Mouse (Mus musculus) liver, embryonic 12.5 days (tissue): ENCODE results near the gene Serpina16. TPM values are rescaled to one million over a fixed set of nuclear protein-coding genes. Genes with fewer than 3 reads are reported as not detected.

Experiments
- ATAC-seq: fragments of 200-750 bp; cut with Nextera tagmentation; 2 replicates; pipeline ENCODE4 v1.8.0; 2017; ENCODE audit warnings: moderate number of reproducible peaks, mild to moderate bottlenecking, moderate library complexity
- H3K27ac ChIP-seq: fragments of 300-500 bp; sonication (generic); 2 replicates; pipeline ENCODE4 v1.5.1; 2016; ENCODE audit warnings: mild to moderate bottlenecking
- H3K27me3 ChIP-seq: fragments of 300-500 bp; sonication (generic); replicated peaks from 2 replicates; pipeline ENCODE4 v1.6.1; 2016; ENCODE audit warnings: mild to moderate bottlenecking, moderate library complexity
- H3K36me3 ChIP-seq: fragments of 300-500 bp; sonication (generic); 2 replicates; pipeline ENCODE4 v1.6.1; 2016; ENCODE audit warnings: mild to moderate bottlenecking, moderate library complexity
- H3K4me1 ChIP-seq: fragments of 300-500 bp; sonication (generic); 2 replicates; pipeline ENCODE4 v1.6.1; 2016
- H3K4me2 ChIP-seq: fragments of 300-500 bp; sonication (generic); 2 replicates; pipeline ENCODE4 v1.6.1; 2016; ENCODE audit warnings: mild to moderate bottlenecking, moderate library complexity
- H3K4me3 ChIP-seq: fragments of 300-500 bp; sonication (generic); 2 replicates; pipeline ENCODE4 v1.5.1; 2016; ENCODE audit warnings: mild to moderate bottlenecking, moderate library complexity
- H3K9ac ChIP-seq: fragments of 300-500 bp; sonication (generic); 2 replicates; pipeline ENCODE4 v1.6.1; 2016; ENCODE audit warnings: mild to moderate bottlenecking, moderate library complexity
- H3K9me3 ChIP-seq: fragments of 300-500 bp; sonication (generic); replicated peaks from 2 replicates; pipeline ENCODE4 v1.6.1; 2016; ENCODE audit warnings: mild to moderate bottlenecking, moderate library complexity
- WGBS: fragments of 180-500 bp; shearing (Covaris S2); methylation state at CpG from one replicate; pipeline ENCODE4 v1.1.7; 2016; ENCODE audit not compliant: insufficient replicate concordance; 5-methylcytosine and 5-hydroxymethylcytosine counted together
- polyA plus RNA-seq: library from polyadenylated mRNA; unstranded; fragments of >200 nt; fragmentation: Nextera tagmentation; extraction: Ambion mirVana; gene quantifications from 2 replicates; pipeline ENCODE4 v1.2.1, GENCODE M21; 2016

Gene Serpina16
- polyA plus RNA-seq, 1 experiment from 2014 or later, result not detected

DNA sequence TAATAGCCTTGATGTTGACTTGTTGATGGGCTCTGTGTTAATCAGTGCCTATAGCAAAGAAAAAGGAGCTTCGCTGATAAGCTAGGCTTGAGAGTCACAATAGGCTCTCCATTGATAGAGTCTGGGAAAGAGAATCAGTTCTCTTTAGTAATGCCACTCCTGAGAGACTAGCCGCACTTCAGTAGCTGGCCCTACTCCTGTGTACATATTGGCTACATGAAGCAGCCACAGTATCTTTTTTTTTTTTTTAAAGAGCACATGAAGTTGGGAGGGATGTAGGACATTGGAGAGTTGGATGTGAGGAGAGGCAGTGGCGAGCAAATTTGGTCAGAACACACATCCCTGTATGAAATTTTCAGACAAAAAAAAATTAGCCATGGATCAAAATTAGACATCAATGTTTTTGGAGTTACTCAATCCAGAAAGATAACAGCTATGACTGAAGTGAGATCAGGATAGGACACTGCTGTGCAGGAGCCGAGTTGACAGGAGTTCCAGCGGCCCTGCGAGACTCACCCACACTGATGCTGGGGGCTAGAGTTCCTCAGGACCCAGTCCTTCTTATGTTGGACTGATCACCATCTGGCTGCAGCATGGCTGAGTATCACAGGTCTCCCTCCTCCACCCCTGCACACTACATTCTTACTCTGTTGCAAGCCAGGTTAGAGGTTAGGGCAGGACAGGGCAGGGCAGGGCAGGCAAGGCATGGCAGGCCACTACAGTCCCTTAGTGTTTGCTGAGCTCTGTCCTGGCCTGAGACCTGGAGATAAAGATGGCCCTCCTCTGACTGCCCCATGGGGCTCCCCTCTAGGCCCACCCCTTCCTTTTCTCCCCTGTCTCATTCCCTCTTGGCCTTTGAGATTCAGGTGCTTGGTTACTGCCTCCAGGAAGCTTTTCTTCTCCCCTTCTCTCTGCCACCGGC lies 20.6 kb downstream of the Serpina16 start:
- H3K4me3 ChIP-seq, result peak overlapping the region; percentile 44
- peak; percentile 53 for ATAC-seq
- H3K36me3 ChIP-seq, result no peaks in the 10 kb centered on the region
- no peaks in the 10 kb centered on the region for H3K9me3 ChIP-seq
- peak overlapping the region; percentile 47 for H3K4me2 ChIP-seq
- no peaks in the 10 kb centered on the region for H3K27me3 ChIP-seq
- peak overlapping the region; percentile 65 for H3K27ac ChIP-seq
- no peaks in the 10 kb centered on the region for H3K4me1 ChIP-seq
- WGBS, result 65% methylated on average over 7 of the region's 7 CpGs
- H3K9ac ChIP-seq, result peak overlapping the region; percentile 13; the same call in 1 of the 2 replicates

GRCm38 (mm10) chr12:103653836-103654235 lies 22.1 kb downstream of the Serpina16 start:
- H3K4me2 ChIP-seq, result peak overlapping the region; percentile 47; the same call in 1 of the 2 replicates
- H3K27ac ChIP-seq, result no peak overlapping the region
- no peaks in the 10 kb centered on the region for H3K27me3 ChIP-seq
- H3K9me3 ChIP-seq, result no peaks in the 10 kb centered on the region
- H3K36me3 ChIP-seq, result no peaks in the 10 kb centered on the region
- no peak for ATAC-seq
- no peak overlapping the region for H3K4me3 ChIP-seq
- H3K4me1 ChIP-seq, result no peaks in the 10 kb centered on the region
- H3K9ac ChIP-seq, result no peak overlapping the region
- 83% methylated on average over 2 of the region's 2 CpGs for WGBS

- WGBS, result 64% methylated on average over 2 of the region's 2 CpGs
- H3K4me3 ChIP-seq, result no peak overlapping the region
- H3K27me3 ChIP-seq, result no peaks in the 10 kb centered on the region
- no peaks in the 10 kb centered on the region for H3K9me3 ChIP-seq
- H3K9ac ChIP-seq, result no peak overlapping the region
- no peaks in the 10 kb centered on the region for H3K36me3 ChIP-seq
- no peak for ATAC-seq
- H3K4me1 ChIP-seq, result no peaks in the 10 kb centered on the region
- no peak overlapping the region for H3K27ac ChIP-seq
- no peak overlapping the region for H3K4me2 ChIP-seq
Observed at GRCm38 (mm10) chr12:103646314-103646713, 29.6 kb downstream of the Serpina16 start.

DNA sequence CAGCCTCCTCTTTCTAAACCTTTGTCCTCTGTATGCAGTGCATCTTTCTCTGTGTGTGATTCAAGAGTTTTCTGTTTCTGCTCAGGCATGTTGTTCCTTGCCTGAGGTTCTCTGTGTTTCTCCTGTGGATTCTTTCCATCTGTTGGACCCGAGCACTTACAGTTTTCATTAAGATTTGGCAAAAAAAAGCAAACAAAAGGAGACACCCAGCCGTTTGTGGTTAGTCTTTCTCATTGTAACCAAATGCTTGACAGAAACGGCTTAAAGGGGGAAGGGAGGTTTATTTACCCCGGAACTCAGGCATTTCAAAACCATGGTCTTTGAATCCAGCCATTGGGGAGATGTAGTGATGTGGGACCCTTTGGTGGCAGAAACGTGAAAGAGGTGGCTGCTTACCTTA lies 31.3 kb downstream of the Serpina16 start:
- Histone ChIP-seq H3K27ac (no peak overlapping the region), H3K4me1 (no peaks in the 10 kb centered on the region), H3K36me3 (no peaks in the 10 kb centered on the region), H3K9me3 (no peaks in the 10 kb centered on the region), H3K4me2 (no peak overlapping the region), H3K9ac (no peak overlapping the region), H3K27me3 (no peaks in the 10 kb centered on the region), H3K4me3 (no peak overlapping the region)
- no peak for ATAC-seq
- WGBS, result 28% methylated on average over 5 of the region's 5 CpGs

DNA sequence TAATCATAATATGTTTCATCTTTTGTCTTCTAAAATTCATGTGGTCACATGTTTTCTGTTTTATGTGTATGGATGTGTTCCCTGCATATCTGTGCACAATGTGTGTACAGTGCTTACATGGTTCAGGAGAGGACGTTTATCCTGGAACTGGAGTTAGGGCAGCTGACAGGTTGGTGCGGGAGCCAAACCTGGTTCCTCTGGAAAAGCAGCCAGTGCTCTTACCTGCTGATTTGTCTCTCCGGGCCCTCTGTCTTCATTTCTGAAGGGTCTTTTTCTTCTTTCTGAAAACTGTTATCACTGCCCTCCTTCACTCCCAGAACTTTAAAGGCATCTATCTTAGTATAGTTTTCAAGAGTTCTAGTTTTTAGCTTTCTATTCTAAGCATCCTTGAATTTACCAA lies 32.1 kb downstream of the Serpina16 start:
- Histone ChIP-seq H3K4me2 (no peak overlapping the region), H3K4me3 (no peak overlapping the region), H3K9me3 (no peaks in the 10 kb centered on the region), H3K36me3 (no peaks in the 10 kb centered on the region), H3K27me3 (no peaks in the 10 kb centered on the region), H3K4me1 (no peaks in the 10 kb centered on the region), H3K9ac (no peak overlapping the region), H3K27ac (no peak overlapping the region)
- WGBS, result 62% methylated on average over 3 of the region's 3 CpGs
- no peak for ATAC-seq

DNA sequence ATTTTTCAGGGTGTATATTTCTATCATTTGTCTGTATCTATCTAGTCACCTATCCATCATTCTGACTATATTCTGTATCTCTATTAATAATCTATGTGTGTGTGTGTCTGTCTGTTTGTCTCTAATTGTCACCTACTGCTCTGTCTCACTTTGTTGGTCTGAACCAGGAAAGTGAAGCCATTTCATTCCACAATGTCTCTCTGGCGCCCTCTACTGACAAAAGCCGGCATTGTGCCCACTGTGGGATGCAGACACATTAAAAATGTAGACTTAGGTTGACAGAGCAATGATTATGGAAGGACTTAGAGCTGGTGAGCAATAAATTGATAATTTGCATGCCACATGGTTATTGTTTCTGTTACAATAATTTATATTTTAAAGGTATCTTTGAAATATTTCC lies 32.6 kb downstream of the Serpina16 start:
- H3K4me2 ChIP-seq, result no peak overlapping the region
- WGBS, result 2% methylated on average over 2 of the region's 2 CpGs
- no peaks in the 10 kb centered on the region for H3K36me3 ChIP-seq
- no peak for ATAC-seq
- H3K27ac ChIP-seq, result no peak overlapping the region
- H3K4me1 ChIP-seq, result no peaks in the 10 kb centered on the region
- H3K27me3 ChIP-seq, result no peaks in the 10 kb centered on the region
- H3K9ac ChIP-seq, result no peak overlapping the region
- no peak overlapping the region for H3K4me3 ChIP-seq
- no peaks in the 10 kb centered on the region for H3K9me3 ChIP-seq

- ATAC-seq, result peak; percentile 63
- Histone ChIP-seq H3K27me3 (no peaks in the 10 kb centered on the region), H3K4me3 (no peak overlapping the region), H3K9ac (no peak overlapping the region), H3K36me3 (no peaks in the 10 kb centered on the region), H3K9me3 (no peaks in the 10 kb centered on the region), H3K4me2 (no peak overlapping the region), H3K27ac (no peak overlapping the region), H3K4me1 (no peaks in the 10 kb centered on the region; the same call in 1 of the 2 replicates)
- WGBS, result 45% methylated on average over 2 of the region's 2 CpGs
Observed at GRCm38 (mm10) chr12:103635846-103636245, 40.1 kb downstream of the Serpina16 start.

DNA sequence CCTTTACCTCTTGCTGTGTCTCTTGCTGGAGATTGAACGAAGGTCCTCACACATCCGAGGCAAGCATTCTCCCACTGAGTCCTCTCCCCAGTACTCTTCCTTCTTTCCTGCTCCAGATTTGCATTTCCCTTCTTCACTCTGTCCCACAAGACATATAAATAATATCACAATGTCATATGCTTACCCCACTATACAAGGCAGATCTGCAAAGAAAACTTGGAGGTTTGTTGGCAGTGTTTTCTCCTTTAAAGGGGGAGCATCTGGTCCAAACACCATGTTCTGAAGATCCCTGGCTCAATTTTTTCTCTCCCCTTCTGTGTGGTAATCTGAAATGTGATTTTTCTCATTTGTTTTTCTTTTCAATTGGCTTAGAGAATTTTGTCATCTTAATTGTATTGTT lies 41.5 kb downstream of the Serpina16 start:
- ATAC-seq, result no peak
- Histone ChIP-seq H3K4me1 (no peaks in the 10 kb centered on the region; the same call in 1 of the 2 replicates), H3K9me3 (no peaks in the 10 kb centered on the region), H3K4me3 (no peak overlapping the region), H3K27me3 (no peaks in the 10 kb centered on the region), H3K4me2 (no peak overlapping the region), H3K27ac (no peak overlapping the region), H3K36me3 (no peaks in the 10 kb centered on the region), H3K9ac (no peak overlapping the region)
- WGBS, result 53% methylated on average over 2 of the region's 2 CpGs

DNA sequence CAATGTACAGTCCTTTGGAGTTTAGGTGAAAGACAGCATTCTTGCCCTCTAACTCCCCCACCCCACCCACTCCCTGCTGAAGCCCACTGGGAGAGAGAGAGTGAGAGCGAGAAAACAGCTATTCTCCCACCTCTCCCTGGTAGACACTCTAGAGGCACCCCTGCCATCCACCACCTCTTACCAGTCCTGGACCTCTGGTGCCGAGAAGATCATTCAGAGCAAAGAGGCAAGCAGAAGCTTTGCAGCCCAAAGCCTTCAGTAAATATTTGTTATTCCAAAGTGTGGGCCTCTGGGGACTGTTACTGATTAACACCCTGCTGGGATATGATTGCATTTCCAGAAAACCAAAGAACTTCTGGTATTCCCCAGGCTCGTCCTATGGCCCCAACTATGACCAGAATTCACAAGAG lies 44.7 kb downstream of the Serpina16 start, which contains the start of gene Serpina10:
Serpina10 (minus strand) TSS at position 242 of the 410 bp plus-strand sequence.
- Histone ChIP-seq H3K9ac (peak within 1 kb of the TSS; percentile 39; the same call in 1 of the 2 replicates), H3K4me2 (peak within 1 kb of the TSS; percentile 50), H3K27me3 (no peaks in the 10 kb centered on the region), H3K27ac (peak within 1 kb of the TSS; percentile 48), H3K9me3 (no peaks in the 10 kb centered on the region), H3K36me3 (peaks cover 7% of the 10 kb centered on the region), H3K4me3 (peak within 1 kb of the TSS; percentile 39), H3K4me1 (no peaks in the 10 kb centered on the region; the same call in 1 of the 2 replicates)
- 48% methylated on average over 3 of the region's 3 CpGs for WGBS
- ATAC-seq, result peak; percentile 65

Other genes with a start within 250 kb of the Serpina16 start
- gene Ifi27, start 241.9 kb downstream of the Serpina16 start, polyA plus RNA-seq, result 9.8 and 11.6 TPM in 2 replicates
- gene Ifi27l2a, start 232.5 kb downstream of the Serpina16 start, polyA plus RNA-seq, result 1.4 and 1.6 TPM in 2 replicates
- gene Ifi27l2b, start 218.9 kb downstream of the Serpina16 start, polyA plus RNA-seq, result not detected in 2 replicates
- 1.8 and 2.3 TPM in 2 replicates for gene Ppp4r4, start 143.9 kb downstream of the Serpina16 start, polyA plus RNA-seq
- gene Serpina10, start 44.7 kb downstream of the Serpina16 start, polyA plus RNA-seq, result 24.0 and 26.4 TPM in 2 replicates
- gene Serpina6, start 18.9 kb downstream of the Serpina16 start, polyA plus RNA-seq, result 1,015 and 1,058 TPM in 2 replicates
- 0.13 and 0.21 TPM in 2 replicates for gene Serpina1f, start 19.4 kb upstream of the Serpina16 start, polyA plus RNA-seq
- gene Serpina1d, start 97.5 kb upstream of the Serpina16 start, polyA plus RNA-seq, result 63.1 and 65.7 TPM in 2 replicates
- gene Serpina1b, start 154.2 kb upstream of the Serpina16 start, polyA plus RNA-seq, result 358 and 359 TPM in 2 replicates
- gene Serpina1a, start 187.4 kb upstream of the Serpina16 start, polyA plus RNA-seq, result 222 and 223 TPM in 2 replicates
- 33.5 and 36.9 TPM in 2 replicates for gene Serpina1c, start 228.7 kb upstream of the Serpina16 start, polyA plus RNA-seq